Mouse (Mus musculus): ENCODE measurements around the gene Zfp277.

DNA sequence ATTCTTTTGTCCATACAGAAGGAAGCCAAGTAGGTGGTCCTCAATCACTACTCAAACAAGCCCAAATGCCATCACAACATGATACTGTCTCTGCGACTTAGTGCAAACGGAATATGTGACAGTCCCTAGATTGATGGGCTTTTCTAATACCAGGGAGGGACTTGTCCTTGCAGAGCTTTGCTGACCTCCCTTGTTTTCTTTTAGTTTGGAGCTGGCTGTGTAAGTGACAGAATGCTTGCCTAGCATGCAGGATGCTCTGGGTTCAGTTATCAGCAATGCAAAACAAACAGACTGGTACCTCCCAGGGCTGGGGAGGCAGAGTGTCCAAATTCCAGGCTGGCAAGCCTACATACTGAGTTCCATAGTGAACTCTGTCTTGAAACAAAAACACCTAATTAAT, 7.7 kb downstream of the Zfp277 start:
- TF ChIP-seq GATA1 (IDR thresholded peaks at IDR 0.05; ENCODE audit: borderline replicate concordance, low read length) (no peak), FLI1 (IDR thresholded peaks at IDR 0.05; ENCODE audit: low read length) (no peak)
